ENCODE assay signal across 8 mouse cellular contexts in the genomic region with DNA sequence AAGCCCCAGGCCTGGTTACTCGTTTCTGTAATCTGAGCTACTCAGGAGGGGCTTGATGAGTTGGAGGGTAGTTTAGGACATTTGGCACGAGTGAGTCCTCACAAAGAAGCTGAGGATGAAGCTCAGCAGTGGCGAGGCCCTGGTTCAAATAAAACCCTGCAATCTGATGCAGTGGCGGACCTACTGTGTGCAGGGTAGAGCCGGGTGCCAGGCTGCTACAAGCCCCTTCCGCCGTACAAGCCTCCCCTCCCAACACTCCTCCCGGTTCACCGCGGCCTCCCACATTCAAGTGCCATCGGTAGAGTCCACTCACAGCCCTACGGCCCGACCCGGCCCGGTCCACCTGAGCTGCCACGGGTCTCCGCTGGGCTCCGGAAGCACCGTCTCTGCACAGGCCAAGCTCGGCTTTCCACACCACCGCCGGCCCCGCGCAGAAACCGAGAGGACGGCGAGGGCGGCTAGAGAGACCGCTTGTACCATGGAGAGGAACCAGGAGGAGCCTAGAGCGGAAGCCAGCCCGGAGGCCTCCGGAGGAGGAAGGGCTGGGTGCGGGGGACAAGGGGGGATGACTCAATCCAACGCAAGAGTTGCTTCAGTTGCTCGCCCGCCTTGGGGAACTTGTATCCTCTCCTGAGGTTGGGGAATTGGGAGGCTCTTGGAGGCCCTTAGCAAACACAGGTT. TPM values are rescaled to one million over a fixed set of nuclear protein-coding genes. Genes with fewer than 3 reads are reported as not detected.
DNase-seq lines count a peak whose midpoint lies in the region; ATAC-seq lines count a peak whose summit lies in the region.

Gene Arl14ep, minus strand, starts transcription at position 466 of the 681 bp plus-strand sequence.

- H3K36me3 ChIP-seq in hindbrain, embryonic 12.5 days = no peaks in the 10 kb centered on the region

- peak within 1 kb of the TSS; percentile 53 for H3K4me2 ChIP-seq in hindbrain, embryonic 12.5 days (replicated peaks)

- H3K27me3 ChIP-seq in hindbrain, embryonic 12.5 days = no peaks in the 10 kb centered on the region

- peaks cover 15% of the 10 kb centered on the region for H3K4me1 ChIP-seq in hindbrain, embryonic 12.5 days

- H3K9ac ChIP-seq in hindbrain, embryonic 12.5 days = peak within 1 kb of the TSS; percentile 84

- H3K9me3 ChIP-seq in hindbrain, embryonic 12.5 days (replicated peaks) = no peaks in the 10 kb centered on the region

- under 1% methylated on average over 36 of the region's 36 CpGs for WGBS in hindbrain, embryonic 12.5 days

- peak; percentile 96 for DNase-seq in NIH3T3 (ENCODE audit: low read depth)
- DNase-seq in cerebellum, postnatal 10 days = peak; percentile 91 to 92
- peak; percentile 74 to 82 for DNase-seq in frontal cortex, postnatal 10 days (ENCODE audit: low spot score in 2 of 2)
- peak; percentile 83 to 87 for DNase-seq in layer of hippocampus, postnatal 14 days (ENCODE audit: low spot score in 2 of 2)
- DNase-seq in lung, postnatal 14 days = peak; percentile 83
- DNase-seq in retina, adult 2 months (ENCODE audit: low read depth, low spot score) = peak; percentile 74
- peak; percentile 79 to 81 for DNase-seq in thymus, postnatal 36 days

- H3K4me3 ChIP-seq in hindbrain, embryonic 12.5 days = peak within 1 kb of the TSS; percentile 73

- H3K27ac ChIP-seq in hindbrain, embryonic 12.5 days = peak within 1 kb of the TSS; percentile 56

- peak; percentile 98 for ATAC-seq in hindbrain, embryonic 12.5 days (ENCODE audit: low FRiP score)

RNA-seq across cellular contexts. Expression of gene Arl14ep, which starts in this region (rescaled TPM):
- 53.6 and 60.5 TPM in 2 replicates for polyA plus RNA-seq in hindbrain, embryonic 12.5 days (2016; fragmentation: Nextera tagmentation; extraction: Ambion mirVana)
- total RNA-seq in layer of hippocampus, postnatal 14 days (2021) = 10 to 100 TPM; 45.4 to 46.2 TPM

Comparison
In these comparisons a context has a peak if more than half of its experiments do, and no peak if none do; other contexts are left out.
1. Peak in every context shown above with its lines: DNase-seq, ATAC-seq, H3K4me3 ChIP-seq and H3K27ac ChIP-seq.